Mouse (Mus musculus) stomach, embryonic 14.5 days (tissue): ENCODE data around the gene Tril. TPM values are rescaled to one million over a fixed set of nuclear protein-coding genes. Genes with fewer than 3 reads are reported as not detected.

Source experiments
- ATAC-seq: fragments of 200-750 bp; cut with Nextera tagmentation; 2 replicates; pipeline ENCODE4 v1.8.0; 2017; ENCODE audit warnings: low read depth, moderate TSS enrichment; ENCODE audit not compliant: insufficient number of reproducible peaks, insufficient read depth, low FRiP score
- H3K27ac ChIP-seq: fragments of 300-500 bp; sonication (generic); 2 replicates; pipeline ENCODE4 v1.5.1; 2014; ENCODE audit warnings: mild to moderate bottlenecking, low read length, moderate library complexity, mixed read lengths
- H3K27me3 ChIP-seq: fragments of 300-500 bp; sonication (generic); 2 replicates; pipeline ENCODE4 v1.6.1; 2014; ENCODE audit warnings: low read length, control low read depth, mixed read lengths; ENCODE audit not compliant: control insufficient read depth, insufficient read depth
- H3K36me3 ChIP-seq: fragments of 300-500 bp; sonication (generic); 2 replicates; pipeline ENCODE4 v1.6.1; 2014; ENCODE audit warnings: mild to moderate bottlenecking, control low read depth, low read length, moderate library complexity, mixed read lengths; ENCODE audit not compliant: control insufficient read depth, insufficient read depth
- H3K4me1 ChIP-seq: fragments of 300-500 bp; sonication (generic); 2 replicates; pipeline ENCODE4 v1.6.1; 2014; ENCODE audit warnings: low read length, control low read depth, mixed read lengths; ENCODE audit not compliant: control insufficient read depth, insufficient read depth
- H3K4me2 ChIP-seq: fragments of 300-500 bp; sonication (generic); replicated peaks from 2 replicates; pipeline ENCODE4 v1.6.1; 2014; ENCODE audit warnings: low read depth, low read length, control low read depth
- H3K4me3 ChIP-seq: fragments of 300-500 bp; sonication (generic); 2 replicates; pipeline ENCODE4 v1.5.1; 2014; ENCODE audit warnings: low read depth, low read length, control low read depth
- H3K9ac ChIP-seq: fragments of 300-500 bp; sonication (generic); replicated peaks from 2 replicates; pipeline ENCODE4 v1.6.1; 2014; ENCODE audit warnings: low read depth, mild to moderate bottlenecking, control low read depth, low read length, moderate library complexity, mixed read lengths
- H3K9me3 ChIP-seq: fragments of 300-500 bp; sonication (generic); 2 replicates; pipeline ENCODE4 v1.6.1; 2016; ENCODE audit warnings: low read depth, low read length, control low read depth; ENCODE audit not compliant: control insufficient read depth
- WGBS: fragments of 180-500 bp; shearing (Covaris S2); extraction: QIAGEN DNeasy Blood & Tissue Kit; methylation state at CpG from one replicate; pipeline ENCODE4 v1.1.7; 2014; 5-methylcytosine and 5-hydroxymethylcytosine counted together
- polyA plus RNA-seq: library from polyadenylated mRNA; unstranded; fragments of >200 nt; fragmentation: Nextera tagmentation; extraction: Ambion mirVana; gene quantifications from 2 replicates; pipeline ENCODE4 v1.2.1, GENCODE M21; 2014

Tril gene
- polyA plus RNA-seq: 24.0 TPM in 2 replicates

DNA sequence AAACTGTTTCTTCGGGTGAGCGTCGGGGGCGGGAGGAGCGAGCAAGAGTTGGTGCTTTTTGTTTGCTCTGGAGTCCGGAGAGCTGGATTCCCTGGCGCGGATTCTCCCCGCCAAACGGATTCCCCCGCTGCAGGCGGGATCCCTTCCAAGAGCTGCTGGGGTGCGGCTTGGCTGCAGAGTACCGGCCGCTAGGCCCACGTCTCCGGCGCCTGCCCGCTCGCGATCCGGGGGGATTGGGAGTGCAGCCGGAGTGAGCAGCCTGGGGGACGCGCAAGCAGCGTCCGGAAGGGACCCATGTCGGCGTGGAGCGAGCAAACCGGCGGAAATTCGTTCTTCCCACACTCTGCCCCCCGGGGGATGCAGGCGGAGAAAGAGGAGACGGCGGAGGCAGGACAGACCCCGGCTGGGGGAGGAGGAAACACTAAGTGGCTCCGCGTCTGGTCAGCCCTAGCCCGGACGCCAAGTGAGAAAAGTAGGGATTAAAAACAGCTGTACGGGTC is at the start of gene Tril:
Tril (minus strand) TSS at position 345 of the 500 bp plus-strand sequence.
- H3K27ac ChIP-seq: peak within 1 kb of the TSS; percentile 98
- H3K4me1 ChIP-seq: peaks cover 12% of the 10 kb centered on the region; the same call in 1 of the 2 replicates
- H3K36me3 ChIP-seq: no peaks in the 10 kb centered on the region
- H3K4me2 ChIP-seq: peak within 1 kb of the TSS; percentile 47
- under 1% methylated on average over 43 of the region's 43 CpGs for WGBS
- no peaks in the 10 kb centered on the region for H3K27me3 ChIP-seq
- H3K9ac ChIP-seq: peak within 1 kb of the TSS; percentile 56
- no peaks in the 10 kb centered on the region for H3K9me3 ChIP-seq
- peak within 1 kb of the TSS; percentile 68 for H3K4me3 ChIP-seq
- peak; percentile 78; the same call in 1 of the 2 replicates for ATAC-seq

DNA sequence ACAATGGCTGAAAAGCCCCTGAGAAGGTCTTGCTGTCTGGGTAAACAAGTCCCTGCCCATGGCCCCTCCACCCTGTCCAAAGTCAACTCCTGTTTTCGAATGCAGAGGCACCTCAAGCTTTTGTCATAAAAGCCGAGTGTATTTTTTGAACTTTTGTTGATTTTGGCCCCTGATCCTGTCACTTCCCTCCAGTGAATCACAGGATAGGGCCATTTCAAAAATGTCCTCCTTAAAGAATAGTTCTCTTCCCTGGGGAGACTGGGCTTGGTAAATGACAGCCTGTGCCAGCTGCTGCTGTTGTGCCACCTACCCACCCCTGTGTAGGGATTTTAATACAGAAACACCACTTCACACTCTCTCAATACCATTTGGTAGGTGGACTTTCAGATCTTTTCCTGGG is 42.4 kb upstream of the Tril start:
- H3K4me3 ChIP-seq: no peak overlapping the region
- H3K9ac ChIP-seq: no peak overlapping the region
- no peak overlapping the region for H3K4me2 ChIP-seq
- H3K36me3 ChIP-seq: no peaks in the 10 kb centered on the region
- ATAC-seq: no peak
- no peaks in the 10 kb centered on the region for H3K9me3 ChIP-seq
- peaks cover 2% of the 10 kb centered on the region; the same call in 1 of the 2 replicates for H3K4me1 ChIP-seq
- H3K27me3 ChIP-seq: no peaks in the 10 kb centered on the region
- H3K27ac ChIP-seq: no peak overlapping the region
- WGBS: 68% methylated on average over 2 of the region's 2 CpGs

- Histone ChIP-seq H3K9ac (no peak overlapping the region), H3K4me2 (no peak overlapping the region), H3K27ac (no peak overlapping the region), H3K36me3 (no peaks in the 10 kb centered on the region), H3K4me1 (peaks cover 16% of the 10 kb centered on the region), H3K4me3 (no peak overlapping the region), H3K9me3 (no peaks in the 10 kb centered on the region), H3K27me3 (no peaks in the 10 kb centered on the region)
- ATAC-seq: no peak
- WGBS: 65% methylated on average over 1 of the region's 1 CpGs
Measured at GRCm38 (mm10) chr6:53859106-53859505, 38.5 kb upstream of the Tril start.

- 58% methylated on average over 7 of the region's 7 CpGs for WGBS
- H3K4me3 ChIP-seq: no peak overlapping the region
- no peak overlapping the region for H3K9ac ChIP-seq
- no peak overlapping the region for H3K4me2 ChIP-seq
- H3K4me1 ChIP-seq: peaks cover 20% of the 10 kb centered on the region
- H3K9me3 ChIP-seq: no peaks in the 10 kb centered on the region
- no peak overlapping the region for H3K27ac ChIP-seq
- no peaks in the 10 kb centered on the region for H3K27me3 ChIP-seq
- no peaks in the 10 kb centered on the region for H3K36me3 ChIP-seq
- ATAC-seq: no peak
Measured at GRCm38 (mm10) chr6:53857822-53858221, 37.2 kb upstream of the Tril start.

GRCm38 (mm10) chr6:53856775-53857174 is 36.1 kb upstream of the Tril start:
- ATAC-seq: no peak
- peaks cover 20% of the 10 kb centered on the region for H3K4me1 ChIP-seq
- 84% methylated on average over 2 of the region's 2 CpGs for WGBS
- H3K4me3 ChIP-seq: no peak overlapping the region
- H3K9me3 ChIP-seq: no peaks in the 10 kb centered on the region
- H3K27ac ChIP-seq: no peak overlapping the region
- H3K9ac ChIP-seq: no peak overlapping the region
- no peak overlapping the region for H3K4me2 ChIP-seq
- no peaks in the 10 kb centered on the region for H3K36me3 ChIP-seq
- H3K27me3 ChIP-seq: no peaks in the 10 kb centered on the region

GRCm38 (mm10) chr6:53854971-53855856 is 34.6 kb upstream of the Tril start:
- no peak overlapping the region for H3K9ac ChIP-seq
- H3K4me3 ChIP-seq: no peak overlapping the region
- 52% methylated on average over 12 of the region's 12 CpGs for WGBS
- H3K4me1 ChIP-seq: peaks cover 20% of the 10 kb centered on the region
- H3K27ac ChIP-seq: peak overlapping the region; percentile 66
- no peaks in the 10 kb centered on the region for H3K27me3 ChIP-seq
- no peaks in the 10 kb centered on the region for H3K36me3 ChIP-seq
- no peak overlapping the region for H3K4me2 ChIP-seq
- H3K9me3 ChIP-seq: no peaks in the 10 kb centered on the region
- ATAC-seq: peak; percentile 53; the same call in 1 of the 2 replicates

DNA sequence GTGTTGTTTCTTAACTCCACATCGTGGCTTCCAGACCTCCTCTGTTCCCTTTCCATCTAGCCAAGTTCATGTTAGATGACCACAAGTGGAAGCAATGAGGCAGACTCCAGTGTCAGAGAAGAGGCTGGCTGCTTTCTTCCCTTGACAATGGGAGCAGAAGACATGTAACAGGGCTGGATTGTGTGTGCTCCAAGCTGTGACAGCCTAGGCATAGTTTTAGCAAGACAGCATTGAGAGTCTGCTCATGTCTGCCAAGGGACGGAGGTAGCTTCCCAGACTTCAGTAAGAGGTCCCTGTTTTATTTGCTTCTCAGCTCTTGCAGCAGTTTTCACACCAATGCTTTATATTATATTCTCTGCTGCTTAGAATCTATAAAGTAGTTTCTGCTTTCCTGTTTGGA is 33.6 kb upstream of the Tril start:
- Histone ChIP-seq H3K9me3 (no peaks in the 10 kb centered on the region), H3K36me3 (no peaks in the 10 kb centered on the region), H3K4me1 (peaks cover 19% of the 10 kb centered on the region), H3K4me3 (no peak overlapping the region), H3K27ac (peak overlapping the region; percentile 66; the same call in 1 of the 2 replicates), H3K27me3 (no peaks in the 10 kb centered on the region), H3K4me2 (no peak overlapping the region), H3K9ac (no peak overlapping the region)
- WGBS: 71% methylated on average over 2 of the region's 2 CpGs
- ATAC-seq: no peak

GRCm38 (mm10) chr6:53853546-53853945 is 32.9 kb upstream of the Tril start:
- 57% methylated on average over 3 of the region's 3 CpGs for WGBS
- ATAC-seq: 0 out of 2 replicates have a peak, but pooled peaks have one; percentile 49
- H3K9me3 ChIP-seq: no peaks in the 10 kb centered on the region

More at GRCm38 (mm10) chr6:53853546-53853945, 32.9 kb upstream of the Tril start:
- H3K36me3 ChIP-seq: no peaks in the 10 kb centered on the region
- no peak overlapping the region for H3K9ac ChIP-seq
- no peaks in the 10 kb centered on the region for H3K27me3 ChIP-seq
- H3K4me1 ChIP-seq: peaks cover 18% of the 10 kb centered on the region
- H3K4me2 ChIP-seq: no peak overlapping the region
- no peak overlapping the region for H3K4me3 ChIP-seq
- no peak overlapping the region for H3K27ac ChIP-seq
